Mouse (Mus musculus): ENCODE measurements around the gene Pagr1b.

Gene Pagr1b

DNA sequence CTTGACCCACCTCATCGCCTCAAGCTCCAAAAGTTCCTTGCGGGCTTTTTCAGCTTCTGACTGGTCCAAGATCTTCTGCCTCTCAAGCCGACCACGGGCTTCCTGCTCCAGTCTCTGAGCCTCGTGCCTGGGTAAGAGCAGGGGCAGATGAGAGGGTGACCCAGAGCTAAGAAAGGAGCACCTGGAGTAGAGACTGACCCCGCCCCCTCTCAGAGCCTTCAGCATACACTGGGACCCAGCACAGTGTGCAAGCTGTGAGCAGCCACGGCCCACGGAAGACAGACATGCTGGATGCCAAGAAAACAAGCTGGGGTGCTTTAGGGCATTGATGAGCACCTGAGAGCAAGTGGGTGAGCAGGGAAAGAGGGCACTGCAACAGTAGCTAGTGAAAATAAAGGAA, 27.5 kb downstream of the Pagr1b start:
- DNase-seq, result no peak

DNA sequence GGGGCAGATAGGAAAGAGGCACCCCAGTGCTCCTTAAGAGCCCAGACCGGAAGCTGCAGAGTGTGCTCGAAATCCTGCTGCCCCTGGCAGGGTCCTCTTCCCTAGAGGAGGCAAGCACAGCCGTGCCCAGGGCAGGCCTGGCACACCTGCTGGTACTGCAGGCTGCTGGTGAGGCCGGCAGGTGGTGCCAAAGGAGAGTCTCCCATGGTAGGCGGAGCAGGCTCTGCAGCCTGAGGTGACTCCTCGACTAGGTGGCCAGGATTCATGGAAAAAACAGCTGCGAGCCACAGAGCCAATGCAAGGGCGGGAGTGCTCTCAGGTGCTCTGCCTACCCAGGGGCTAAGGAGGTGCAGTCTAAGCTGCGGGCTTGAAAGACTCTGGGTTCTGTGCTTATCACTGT, 30.0 kb downstream of the Pagr1b start:
- DNase-seq, result peak; percentile 22

DNA sequence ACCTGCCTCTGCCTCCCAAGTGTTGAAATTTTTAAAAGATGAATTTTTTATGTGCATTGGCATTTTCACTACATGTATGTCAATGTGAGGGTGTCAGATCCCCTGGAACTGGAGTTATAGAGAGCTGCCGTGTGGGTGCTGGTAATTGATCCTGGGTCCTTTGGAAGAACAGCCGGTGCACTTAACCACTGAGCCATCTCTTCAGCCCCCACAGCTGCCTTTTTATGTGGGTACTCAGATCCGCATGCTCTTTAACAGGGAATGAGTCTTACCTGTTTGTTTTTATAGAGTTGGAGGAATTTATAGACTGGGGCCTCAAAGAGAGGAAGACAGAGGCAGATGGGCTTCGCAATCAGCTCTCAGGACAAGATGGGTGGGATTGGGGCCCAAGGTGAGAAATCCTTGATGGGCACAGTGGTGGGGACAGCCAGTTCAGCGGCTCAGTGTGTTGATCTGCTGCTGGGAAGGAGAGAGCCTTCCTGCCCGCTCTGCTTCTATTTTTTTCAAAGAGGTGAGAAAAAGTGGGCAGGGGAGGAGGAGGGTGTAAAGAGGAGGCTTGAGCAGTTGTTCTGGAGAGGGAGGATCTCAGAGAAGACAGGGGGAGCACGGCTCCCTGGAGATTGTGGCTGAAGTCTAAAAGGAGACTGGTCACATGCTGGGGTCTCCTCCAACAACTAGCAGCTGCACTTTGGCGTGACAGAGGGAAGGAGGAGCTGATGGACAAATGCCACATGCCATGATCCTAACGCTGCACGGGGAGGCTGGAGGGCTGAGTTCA, 31.4 kb downstream of the Pagr1b start:
- no peak for DNase-seq

DNA sequence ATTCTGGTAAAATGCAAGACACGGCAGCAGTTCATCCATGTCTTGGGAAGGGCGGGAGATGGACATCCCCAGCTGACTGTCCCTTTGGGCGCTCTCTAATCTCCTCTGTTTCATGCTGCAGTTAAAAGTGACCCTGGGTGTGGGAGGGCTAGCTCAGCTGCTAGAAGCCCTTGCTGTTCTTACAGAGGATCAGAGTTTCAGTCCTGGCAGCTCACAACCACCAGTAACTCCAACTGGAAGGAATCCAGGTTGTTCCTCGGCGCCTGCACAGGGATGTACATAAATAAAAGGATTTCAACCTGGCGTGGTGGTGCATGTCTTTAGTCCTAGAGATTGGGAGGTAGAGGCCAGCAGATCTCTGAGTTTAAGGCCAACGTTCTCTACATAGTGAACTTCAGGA, 33.2 kb downstream of the Pagr1b start:
- no peak for DNase-seq

DNA sequence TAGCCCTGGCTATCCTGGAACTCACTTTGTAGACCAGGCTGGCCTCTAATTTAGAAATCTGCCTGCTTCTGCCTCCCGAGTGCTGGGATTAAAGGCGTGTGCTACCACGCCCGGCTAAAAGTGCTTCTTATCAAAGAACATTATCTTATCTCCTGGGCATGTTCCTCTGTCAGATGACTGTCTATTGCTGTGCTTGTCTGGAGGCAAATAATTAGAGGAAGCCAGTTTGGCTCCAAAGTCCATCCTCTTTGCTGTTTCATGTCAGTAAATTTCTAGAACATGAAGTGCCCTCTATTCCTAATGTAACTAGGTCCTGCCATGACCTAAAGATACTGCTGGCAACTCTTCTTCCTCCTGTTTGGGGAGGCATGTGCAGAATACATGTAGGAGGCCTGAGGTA, 34.2 kb downstream of the Pagr1b start:
- no peak for DNase-seq

DNA sequence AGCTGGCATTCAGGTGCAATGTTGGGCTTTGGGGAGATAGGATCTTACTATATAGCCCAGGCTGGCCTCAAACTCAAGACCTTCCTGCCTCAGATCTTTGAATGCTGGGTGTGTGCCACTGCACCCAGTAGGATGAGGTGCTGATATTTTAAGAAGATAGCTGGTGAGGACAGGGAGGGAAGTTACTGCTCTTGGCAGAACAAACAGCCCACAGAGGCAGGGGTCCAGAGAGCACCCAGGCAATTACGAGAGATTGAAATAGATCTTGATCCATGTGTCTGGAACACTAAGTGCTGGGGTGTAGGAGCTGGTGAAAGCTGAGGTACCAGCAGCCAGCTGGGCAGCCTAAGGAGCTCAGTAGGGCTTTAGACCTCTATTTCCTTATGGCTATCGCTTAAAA, 34.7 kb downstream of the Pagr1b start:
- DNase-seq, result no peak

GRCm38 (mm10) chr7:126978841-126979240, 37.4 kb downstream of the Pagr1b start:
- no peak for DNase-seq

- no peak for DNase-seq
These were observed 39.3 kb downstream of the Pagr1b start for GRCm38 (mm10) chr7:126976878-126977459.

DNA sequence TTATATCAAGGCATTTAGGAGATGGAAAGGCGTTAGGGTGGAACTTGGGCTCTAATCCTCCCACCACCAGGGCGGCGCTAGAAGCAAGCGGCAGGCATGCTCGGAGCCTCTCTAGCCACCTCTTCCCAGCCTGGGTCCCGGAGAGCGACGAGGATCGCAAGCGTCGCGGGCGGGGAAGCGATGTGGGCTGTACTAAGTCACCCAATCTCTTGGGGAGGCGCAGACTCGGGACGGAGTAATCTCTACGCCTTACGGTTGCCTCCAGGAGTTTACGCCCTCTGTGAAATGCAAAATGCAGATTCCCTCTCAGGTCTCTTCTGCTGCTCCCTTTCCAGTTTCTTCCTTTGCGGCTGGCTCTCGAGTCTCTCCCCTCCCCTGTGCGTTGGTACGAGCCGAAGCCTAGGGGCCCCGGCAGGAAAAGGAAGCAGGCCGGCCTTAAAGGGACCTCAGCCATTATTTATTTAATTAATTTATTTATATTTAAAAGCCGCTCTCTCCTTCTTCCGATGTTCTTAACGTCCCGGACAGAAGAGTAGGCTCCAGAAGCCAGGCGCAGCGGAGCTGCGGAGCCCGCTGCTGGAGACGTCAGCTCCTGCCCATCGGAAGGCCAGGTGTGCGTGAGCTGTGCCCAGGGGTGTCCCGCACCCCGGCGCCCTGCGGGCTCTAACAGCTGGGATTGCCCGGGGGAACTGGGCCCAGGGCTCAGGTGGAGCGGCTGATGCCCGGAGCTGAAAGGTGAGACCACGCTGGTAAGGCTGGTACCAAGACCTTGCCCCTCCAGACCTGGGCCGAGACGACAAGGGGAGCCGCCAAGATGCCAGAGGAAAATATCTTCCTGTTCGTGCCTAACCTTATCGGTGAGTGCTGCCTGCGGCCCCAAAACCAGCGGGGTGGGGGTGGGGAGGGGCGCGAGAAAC, 40.1 kb downstream of the Pagr1b start, which contains the start of gene Cdiptos:
Gene Cdiptos, minus strand, starts transcription at position 149 of the 917 bp plus-strand sequence.
- peak; percentile 100 for DNase-seq

DNA sequence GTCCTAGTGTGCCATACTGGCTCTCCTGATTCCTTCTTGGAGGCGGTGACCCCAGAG, 40.6 kb downstream of the Pagr1b start, which contains the start of gene Cdipt:
Gene Cdipt, plus strand, starts transcription at position 22 of the 57 bp plus-strand sequence.
- no peak for DNase-seq

DNA sequence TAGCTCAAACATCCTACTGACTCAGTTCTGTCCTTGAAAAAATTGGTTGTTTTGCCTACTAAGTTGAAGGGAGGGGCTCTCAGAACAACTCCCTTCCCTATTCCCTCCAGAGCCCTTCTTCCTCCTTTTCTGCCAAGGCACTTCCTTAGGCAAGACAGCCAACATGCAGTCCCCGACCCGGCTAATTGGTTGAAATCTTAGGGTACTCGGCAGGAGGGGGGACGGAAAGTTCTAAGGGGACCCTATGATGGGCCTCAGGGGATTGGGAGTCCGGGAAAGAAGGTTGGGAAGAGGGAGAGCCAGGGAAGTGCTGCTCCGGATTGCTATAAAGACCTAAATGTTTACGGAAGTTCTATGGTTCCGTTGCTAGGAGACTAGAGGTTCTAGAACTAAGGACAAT, 40.8 kb downstream of the Pagr1b start:
- no peak for DNase-seq

DNA sequence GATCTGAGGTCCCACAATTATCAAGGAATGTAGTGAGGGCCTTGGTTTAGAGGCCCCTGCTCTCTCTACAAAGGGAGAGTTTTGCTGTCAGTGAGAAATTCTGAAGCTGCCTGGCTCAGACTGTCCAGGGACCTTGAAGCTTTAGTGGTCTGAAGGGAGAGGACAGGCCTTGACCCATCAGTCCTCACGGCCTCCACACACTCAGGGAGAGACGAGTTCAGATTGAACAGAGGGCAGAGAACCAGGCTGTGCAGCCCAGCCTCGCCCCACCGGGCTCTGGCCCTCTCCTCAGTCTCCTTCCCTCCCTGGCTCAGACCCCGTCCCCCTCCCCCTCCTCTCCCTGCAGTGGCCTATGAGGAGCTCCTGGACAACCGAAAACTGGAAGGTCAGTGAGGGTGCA, 48.9 kb downstream of the Pagr1b start:
- no peak for DNase-seq

GRCm38 (mm10) chr7:126965568-126965967, 50.7 kb downstream of the Pagr1b start:
- no peak for DNase-seq

- DNase-seq, result no peak
These were observed 52.6 kb downstream of the Pagr1b start for GRCm38 (mm10) chr7:126963548-126964286.

GRCm38 (mm10) chr7:126961965-126962364, 54.3 kb downstream of the Pagr1b start:
- DNase-seq, result no peak

DNA sequence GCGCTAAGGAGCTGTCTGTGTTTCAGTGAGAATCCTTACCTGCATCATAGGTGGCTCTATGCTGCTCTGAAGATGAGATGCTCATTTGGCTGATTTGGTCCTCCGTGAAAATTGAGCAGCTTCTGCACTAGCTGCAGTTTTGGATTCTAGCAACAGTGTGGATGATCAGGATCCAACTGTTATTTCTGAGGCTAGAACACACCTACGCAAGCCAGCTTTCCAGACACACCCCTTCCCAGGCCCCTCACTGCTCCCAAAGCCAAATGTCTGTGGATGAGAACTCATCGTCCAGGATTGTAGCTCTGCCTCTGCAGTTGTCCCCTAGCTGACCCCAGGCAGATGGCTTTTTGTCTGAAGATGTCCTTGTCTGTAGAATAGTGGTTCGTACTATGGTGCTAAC, 55.2 kb downstream of the Pagr1b start:
- DNase-seq, result no peak

GRCm38 (mm10) chr7:126959780-126960179, 56.5 kb downstream of the Pagr1b start:
- no peak for DNase-seq

DNA sequence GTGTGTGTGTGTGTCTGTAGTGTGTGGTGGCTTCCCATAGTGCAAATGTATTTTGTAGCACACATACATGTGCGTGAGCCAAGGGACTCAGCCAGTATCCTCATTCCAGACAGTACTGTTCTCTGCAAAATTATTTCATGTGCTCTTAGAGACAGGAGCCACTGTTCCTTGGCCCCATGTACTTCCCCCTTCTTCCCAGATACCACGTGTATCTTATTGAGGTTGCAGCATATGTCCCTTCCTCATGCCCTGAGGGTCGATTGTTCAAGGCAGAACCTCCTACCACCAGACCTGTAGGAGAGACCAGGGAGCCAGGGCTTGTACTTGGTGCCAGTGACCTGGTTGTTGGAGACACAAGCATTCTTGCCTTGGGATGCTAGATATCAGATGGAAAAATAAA, 61.2 kb downstream of the Pagr1b start:
- no peak for DNase-seq

DNA sequence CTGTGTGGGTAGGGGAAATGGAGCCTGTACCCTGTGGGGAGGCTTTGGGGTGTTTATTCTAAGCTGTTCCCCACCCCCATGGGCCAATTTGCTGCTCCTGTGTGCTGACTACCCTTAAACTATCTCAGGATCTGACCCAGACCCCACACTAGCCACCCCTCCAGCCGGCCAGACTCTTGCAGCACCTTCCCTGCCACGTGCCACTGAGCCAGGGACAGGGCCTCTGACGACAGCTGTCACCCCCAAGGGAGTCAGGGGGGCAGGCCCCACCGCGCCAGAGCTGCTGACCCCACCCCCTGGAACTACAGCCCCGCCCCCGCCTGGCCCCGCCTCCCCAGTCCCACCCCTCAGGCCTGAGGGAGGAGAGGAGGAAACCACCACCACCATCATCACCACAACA, 63.6 kb downstream of the Pagr1b start:
- DNase-seq, result no peak

DNA sequence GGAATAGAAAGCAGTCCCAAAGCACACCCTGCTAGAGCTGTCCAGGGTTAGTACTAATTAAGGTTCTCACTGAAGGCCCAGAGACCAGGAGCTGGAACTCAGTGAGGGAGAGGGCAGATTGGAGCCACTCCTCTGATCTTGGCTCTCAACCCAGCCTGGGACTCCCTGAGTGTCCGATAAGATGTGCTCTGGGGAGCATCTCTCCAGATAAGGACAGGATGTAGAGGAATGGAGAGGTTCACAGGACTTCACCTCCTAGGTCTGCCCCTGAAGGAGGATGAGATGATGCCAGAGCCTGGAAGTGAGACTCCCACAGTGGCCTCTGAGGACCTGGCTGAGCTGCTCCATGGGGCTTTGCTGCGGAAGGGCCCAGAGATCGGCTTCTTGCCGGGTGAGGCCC, 64.5 kb downstream of the Pagr1b start:
- DNase-seq, result no peak
